ENCODE assay signal across 8 mouse cellular contexts in genomic region chr6:65765057-65765456, GRCm38 (mm10). TPM values are rescaled to one million over a fixed set of nuclear protein-coding genes. Genes with fewer than 3 reads are reported as not detected.
DNase-seq lines count a peak whose midpoint lies in the region; ATAC-seq and TF ChIP-seq lines count a peak whose summit lies in the region.
"Had no signal": no experiment of that assay in that cellular context is flagged by ENCODE, and none has a peak within 500 bp of the region (broad histone marks: within the 10 kb centered on the region; RNA-seq: fewer than 3 reads in every experiment).

No protein-coding gene starts in this region.

- peak; percentile 62 for ATAC-seq in CD4-positive, CD25-positive, alpha-beta regulatory T cell, adult 4 months
- peak; percentile 67 for ATAC-seq in forebrain, embryonic 13.5 days
- peak; percentile 76 for ATAC-seq in hindbrain, postnatal 0 days

- DNase-seq in ES-CJ7 (ENCODE audit: low read depth, low spot score): peak; percentile 88
- DNase-seq in hindbrain, postnatal 0 days (ENCODE audit: low spot score): peak; percentile 65
- no peak for DNase-seq in natural killer cell, adult 2 months (ENCODE audit: low spot score in 2 of 2)
- no peak for DNase-seq in cerebellum, adult 11 months

- H3K36me3 ChIP-seq in forebrain, embryonic 13.5 days (ENCODE audit: poor library complexity, severe bottlenecking): no peaks in the 10 kb centered on the region
- H3K36me3 ChIP-seq in hindbrain, postnatal 0 days (ENCODE audit: insufficient read depth, low read length): no peaks in the 10 kb centered on the region
- H3K36me3 ChIP-seq in megakaryocyte, embryonic 14.5 days (replicated peaks; ENCODE audit: low read length): no peaks in the 10 kb centered on the region
- H3K36me3 ChIP-seq: liver, embryonic 15.5 days had no signal

- no peak for TF ChIP-seq CTCF in hindbrain, postnatal 0 days (IDR thresholded peaks at IDR 0.05; ENCODE audit: low read depth)

- peaks cover 13% of the 10 kb centered on the region for H3K4me1 ChIP-seq in forebrain, embryonic 13.5 days
- H3K4me1 ChIP-seq in hindbrain, postnatal 0 days (ENCODE audit: insufficient read depth, low read length): no peaks in the 10 kb centered on the region
- H3K4me1 ChIP-seq in megakaryocyte, embryonic 14.5 days: peaks cover 14% of the 10 kb centered on the region
- H3K4me1 ChIP-seq: liver, embryonic 15.5 days had no signal

- 10% methylated on average over 8 of the region's 8 CpGs for WGBS in forebrain, embryonic 13.5 days
- WGBS in hindbrain, postnatal 0 days: 14% methylated on average over 8 of the region's 8 CpGs

- H3K27me3 ChIP-seq in forebrain, embryonic 13.5 days: no peaks in the 10 kb centered on the region
- no peaks in the 10 kb centered on the region for H3K27me3 ChIP-seq in hindbrain, postnatal 0 days (ENCODE audit: insufficient read depth, low read length)
- H3K27me3 ChIP-seq in megakaryocyte, embryonic 14.5 days (replicated peaks): no peaks in the 10 kb centered on the region
- H3K27me3 ChIP-seq: liver, embryonic 15.5 days had no signal

- no peak overlapping the region for H3K27ac ChIP-seq in forebrain, embryonic 13.5 days
- no peak overlapping the region; the same call in 1 of the 2 replicates for H3K27ac ChIP-seq in hindbrain, postnatal 0 days
- H3K27ac ChIP-seq: liver, embryonic 15.5 days had no signal

- no peak overlapping the region for H3K9ac ChIP-seq in forebrain, embryonic 13.5 days
- no peak overlapping the region for H3K9ac ChIP-seq in hindbrain, postnatal 0 days (replicated peaks; ENCODE audit: low read length)
- H3K9ac ChIP-seq: liver, embryonic 15.5 days had no signal

- no peaks in the 10 kb centered on the region for H3K9me3 ChIP-seq in forebrain, embryonic 13.5 days (replicated peaks)
- no peaks in the 10 kb centered on the region for H3K9me3 ChIP-seq in hindbrain, postnatal 0 days (ENCODE audit: low read length)
- peaks cover 2% of the 10 kb centered on the region; the same call in 1 of the 2 replicates for H3K9me3 ChIP-seq in megakaryocyte, embryonic 14.5 days
- H3K9me3 ChIP-seq: liver, embryonic 15.5 days had no signal

- H3K4me2 ChIP-seq in forebrain, embryonic 13.5 days: peak overlapping the region; percentile 37
- H3K4me2 ChIP-seq in hindbrain, postnatal 0 days (ENCODE audit: low read depth, low read length): peak overlapping the region; percentile 36
- H3K4me2 ChIP-seq: liver, embryonic 15.5 days had no signal

- H3K4me3 ChIP-seq in forebrain, embryonic 13.5 days: no peak overlapping the region
- H3K4me3 ChIP-seq in hindbrain, postnatal 0 days (ENCODE audit: low read length): no peak overlapping the region
- peak overlapping the region; percentile 79 for H3K4me3 ChIP-seq in megakaryocyte, embryonic 14.5 days (replicated peaks)
- H3K4me3 ChIP-seq: liver, embryonic 15.5 days had no signal

RNA-seq across cellular contexts. Expression of gene Prdm5, which starts 13.7 kb away (rescaled TPM):
- 1 to 10 TPM; 1.2 to 1.5 TPM for polyA plus RNA-seq in CD4-positive, CD25-positive, alpha-beta regulatory T cell, adult 4 months (2017; shearing (Covaris generic))
- 8.4 and 9.8 TPM in 2 replicates for polyA plus RNA-seq in forebrain, embryonic 13.5 days (2015; fragmentation: Nextera tagmentation; extraction: Ambion mirVana)
- 7.4 and 11.9 TPM in 2 replicates for total RNA-seq in hindbrain, postnatal 0 days (2014; rRNA removed)
- polyA plus RNA-seq in hindbrain, postnatal 0 days (2015; fragmentation: Nextera tagmentation; extraction: Ambion mirVana): 5.0 and 6.9 TPM in 2 replicates
- polyA plus RNA-seq in megakaryocyte, embryonic 14.5 days (2012; ENCODE audit: insufficient read depth, low replicate concordance): 0.55 TPM in 1 of 2 replicates, not detected in the other

Comparison
In these comparisons a context has a peak if more than half of its experiments do, and no peak if none do; other contexts are left out.
1. DNase-seq: peak in ES-CJ7 (single experiment) and hindbrain, postnatal 0 days (single experiment); none in natural killer cell, adult 2 months (0 of 2) and cerebellum, adult 11 months (single experiment).
2. Peak in every context shown above with its lines, with median percentiles within 50 percentile points of each other: ATAC-seq.